Mouse (Mus musculus): ENCODE results near the gene Acaa1a. TPM values are rescaled to one million over a fixed set of nuclear protein-coding genes. Genes with fewer than 3 reads are reported as not detected.

The Acaa1a gene
- polyA plus RNA-seq, 1 experiment from 2014 or later: 101 TPM

DNA sequence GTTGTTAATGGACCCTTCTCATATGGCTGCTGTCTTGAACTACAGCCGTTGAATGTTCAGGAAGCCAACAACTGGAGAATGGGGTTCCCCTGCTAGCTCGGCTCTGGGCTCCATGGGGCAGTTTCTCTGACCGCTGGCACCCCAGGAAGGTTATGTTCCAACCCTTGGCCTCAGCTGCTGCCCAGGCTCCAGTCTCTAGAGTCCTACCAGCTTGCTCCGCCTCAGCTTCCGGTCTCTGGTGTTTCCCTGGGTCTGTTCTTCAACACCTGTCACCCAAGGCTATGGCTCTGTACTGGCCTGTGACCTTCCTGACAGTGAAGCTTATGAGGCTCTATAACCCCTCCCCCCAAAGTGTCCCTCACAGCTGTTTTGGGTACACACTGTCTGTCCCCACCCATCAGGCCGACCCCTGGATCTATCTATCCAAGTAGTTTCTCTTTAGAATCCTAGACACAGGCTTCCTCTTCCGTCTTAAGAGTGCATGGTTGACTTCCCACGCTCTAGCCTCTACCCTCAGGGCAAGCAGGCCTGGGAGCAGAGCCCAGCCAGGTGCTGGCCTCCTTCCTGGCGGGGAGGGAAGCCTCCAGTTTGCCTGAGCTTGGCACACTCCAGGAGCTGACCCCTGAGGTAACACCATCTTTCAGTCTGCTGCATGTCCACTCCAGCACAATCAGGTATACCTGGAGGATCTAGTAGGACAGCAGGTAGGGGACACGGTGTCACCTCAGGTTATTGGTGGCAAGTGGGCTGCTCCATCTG is 11.7 kb downstream of the Acaa1a start:
- Histone ChIP-seq H3K36me3 (replicated peaks; ENCODE audit: control insufficient read depth, insufficient read depth) (peaks cover 51% of the 10 kb centered on the region), H3K27me3 (ENCODE audit: control insufficient read depth, insufficient read depth, low read length) (no peaks in the 10 kb centered on the region), H3K4me2 (replicated peaks) (no peak overlapping the region), H3K4me1 (replicated peaks; ENCODE audit: control insufficient read depth, insufficient read depth, low read length) (no peaks in the 10 kb centered on the region), H3K9me3 (ENCODE audit: control insufficient read depth, low read length) (no peaks in the 10 kb centered on the region), H3K9ac (no peak overlapping the region), H3K4me3 (replicated peaks; ENCODE audit: low read length) (no peak overlapping the region), H3K27ac (no peak overlapping the region)
- no peak for DNase-seq (ENCODE audit: low spot score)
- WGBS: 94% methylated on average over 10 of the region's 10 CpGs
- ATAC-seq (ENCODE audit: low FRiP score): no peak

DNA sequence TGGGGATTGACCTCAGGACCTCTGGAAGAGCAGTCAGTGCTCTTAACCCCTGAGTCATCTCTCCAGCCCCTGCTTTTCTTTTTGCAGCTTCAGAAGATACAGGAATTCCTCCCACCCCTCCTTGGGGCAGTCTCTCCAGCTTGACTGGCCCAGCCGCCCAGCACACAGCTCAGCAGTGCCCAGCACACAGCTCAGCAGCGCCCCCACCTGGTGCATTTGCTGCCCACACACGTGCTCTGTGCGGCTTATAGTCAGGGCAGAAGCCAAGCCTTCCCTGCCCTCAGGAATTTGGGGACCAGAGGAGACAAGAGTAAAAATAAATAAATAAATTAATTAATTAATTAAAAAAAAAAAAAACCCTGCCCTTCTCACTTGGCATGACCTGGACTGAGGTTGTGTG is 12.6 kb downstream of the Acaa1a start:
- H3K9me3 ChIP-seq (ENCODE audit: control insufficient read depth, low read length): no peaks in the 10 kb centered on the region
- no peak overlapping the region for H3K4me2 ChIP-seq (replicated peaks)
- WGBS: 19% methylated on average over 4 of the region's 4 CpGs
- peaks cover 41% of the 10 kb centered on the region for H3K36me3 ChIP-seq (replicated peaks; ENCODE audit: control insufficient read depth, insufficient read depth)
- H3K4me3 ChIP-seq (replicated peaks; ENCODE audit: low read length): no peak overlapping the region
- no peak overlapping the region for H3K27ac ChIP-seq
- DNase-seq (ENCODE audit: low spot score) (peak; percentile 70), ATAC-seq (ENCODE audit: low FRiP score) (peak; percentile 69; the same call in 1 of the 2 replicates)
- no peaks in the 10 kb centered on the region for H3K27me3 ChIP-seq (ENCODE audit: control insufficient read depth, insufficient read depth, low read length)
- no peaks in the 10 kb centered on the region for H3K4me1 ChIP-seq (replicated peaks; ENCODE audit: control insufficient read depth, insufficient read depth, low read length)
- H3K9ac ChIP-seq: no peak overlapping the region

DNA sequence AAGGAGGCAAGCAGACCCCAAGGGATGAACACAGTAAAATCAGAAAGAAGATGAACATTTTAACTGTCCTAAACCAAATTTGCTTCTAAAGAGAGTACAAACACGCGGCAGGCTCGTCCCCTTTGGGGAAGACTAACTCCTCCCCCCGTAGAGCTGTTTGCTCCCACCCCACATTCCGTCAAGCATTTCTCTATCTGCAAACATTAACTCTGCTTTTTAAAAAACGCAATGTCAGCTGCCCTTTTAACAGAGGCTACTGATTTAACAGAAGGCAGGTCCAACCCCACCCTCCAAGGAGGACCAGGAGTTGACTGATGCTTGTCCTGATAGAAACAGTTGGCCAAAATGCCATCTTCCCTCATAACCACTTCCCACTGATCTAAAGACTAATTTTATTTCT is 14.4 kb downstream of the Acaa1a start:
- DNase-seq (ENCODE audit: low spot score): no peak
- peaks cover 25% of the 10 kb centered on the region for H3K36me3 ChIP-seq (replicated peaks; ENCODE audit: control insufficient read depth, insufficient read depth)
- no peak overlapping the region for H3K4me2 ChIP-seq (replicated peaks)
- no peaks in the 10 kb centered on the region for H3K4me1 ChIP-seq (replicated peaks; ENCODE audit: control insufficient read depth, insufficient read depth, low read length)
- 82% methylated on average over 6 of the region's 6 CpGs for WGBS
- H3K9ac ChIP-seq: no peak overlapping the region
- ATAC-seq (ENCODE audit: low FRiP score): no peak
- H3K27ac ChIP-seq: no peak overlapping the region
- no peaks in the 10 kb centered on the region for H3K9me3 ChIP-seq (ENCODE audit: control insufficient read depth, low read length)
- 0 out of 2 replicates have a peak, but pooled peaks cover 3% of the 10 kb centered on the region for H3K27me3 ChIP-seq (ENCODE audit: control insufficient read depth, insufficient read depth, low read length)
- H3K4me3 ChIP-seq (replicated peaks; ENCODE audit: low read length): no peak overlapping the region

DNA sequence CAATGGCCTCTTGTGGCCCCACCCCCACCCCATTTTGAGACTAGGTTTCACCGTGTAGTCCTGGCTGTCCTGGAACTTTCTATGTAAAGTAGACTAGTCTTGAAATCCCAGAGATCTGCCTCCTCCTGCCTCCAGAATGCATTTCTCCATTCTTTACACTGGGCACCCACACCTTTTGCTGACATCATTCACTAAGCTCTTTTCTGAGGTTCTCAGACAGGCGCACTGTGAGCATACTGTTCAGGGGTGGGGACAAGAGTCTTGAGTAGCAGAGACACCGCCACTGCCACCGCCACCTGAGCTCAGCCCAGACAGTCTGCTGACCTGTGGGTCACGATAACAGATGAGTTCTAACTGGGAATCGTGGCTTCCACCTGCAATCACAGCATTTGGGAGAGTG is 16.5 kb downstream of the Acaa1a start:
- DNase-seq (ENCODE audit: low spot score) (no peak), ATAC-seq (ENCODE audit: low FRiP score) (no peak)
- no peak overlapping the region for H3K27ac ChIP-seq

DNA sequence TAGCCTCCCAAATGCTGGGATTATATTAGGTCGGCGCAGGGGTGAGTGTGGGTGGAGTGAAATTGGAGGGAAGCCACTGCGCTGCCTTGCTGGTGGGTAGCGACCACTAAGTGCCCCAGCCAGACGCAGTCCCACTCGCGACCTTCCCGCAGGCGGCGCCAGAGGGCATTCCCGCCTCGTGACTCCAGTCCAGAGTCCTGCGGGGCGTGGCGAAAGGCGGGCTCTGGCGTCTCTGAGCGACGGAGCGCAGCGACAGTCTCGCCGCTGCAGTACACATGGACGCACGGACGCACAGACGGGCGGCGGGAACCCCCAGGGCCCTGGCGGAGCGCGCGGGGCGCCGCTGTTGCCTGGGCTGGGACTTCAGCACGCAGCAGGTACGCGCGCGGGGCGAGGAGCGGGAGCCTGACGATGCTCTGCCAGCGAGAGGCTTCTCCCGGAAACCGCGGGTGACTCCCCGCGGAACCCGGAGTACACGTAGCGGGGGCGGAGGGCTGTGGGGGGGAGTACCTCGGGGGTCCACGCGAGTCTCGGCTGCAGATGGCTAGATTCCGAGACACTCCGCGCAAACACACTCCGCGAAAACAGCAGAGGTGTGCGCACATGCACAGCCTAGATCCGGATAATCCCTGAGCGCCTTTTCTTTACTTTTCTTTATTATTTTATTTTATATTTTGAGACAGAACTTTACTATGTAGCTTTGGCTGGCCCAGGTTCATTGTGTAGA is 18.0 kb downstream of the Acaa1a start, which contains the start of gene Xylb:
Gene Xylb, plus strand, starts transcription at position 51 of the 727 bp plus-strand sequence.
- WGBS: 5% methylated on average over 49 of the region's 65 CpGs
- peak; percentile 85 for DNase-seq (ENCODE audit: low spot score)
- Histone ChIP-seq H3K27me3 (ENCODE audit: control insufficient read depth, insufficient read depth, low read length) (0 out of 2 replicates have a peak, but pooled peaks cover 3% of the 10 kb centered on the region), H3K36me3 (replicated peaks; ENCODE audit: control insufficient read depth, insufficient read depth) (no peaks in the 10 kb centered on the region), H3K4me3 (replicated peaks; ENCODE audit: low read length) (peak within 1 kb of the TSS; percentile 62), H3K4me2 (replicated peaks) (peak within 1 kb of the TSS; percentile 90), H3K9me3 (ENCODE audit: control insufficient read depth, low read length) (no peaks in the 10 kb centered on the region), H3K27ac (no peak within 1 kb of the TSS), H3K9ac (peak within 1 kb of the TSS; percentile 68), H3K4me1 (replicated peaks; ENCODE audit: control insufficient read depth, insufficient read depth, low read length) (no peaks in the 10 kb centered on the region)
- ATAC-seq (ENCODE audit: low FRiP score): peak; percentile 89

More for the DNA sequence above, 16.5 kb downstream of the Acaa1a start:
- Histone ChIP-seq H3K4me1 (replicated peaks; ENCODE audit: control insufficient read depth, insufficient read depth, low read length) (no peaks in the 10 kb centered on the region), H3K4me3 (replicated peaks; ENCODE audit: low read length) (no peak overlapping the region), H3K9me3 (ENCODE audit: control insufficient read depth, low read length) (no peaks in the 10 kb centered on the region), H3K27me3 (ENCODE audit: control insufficient read depth, insufficient read depth, low read length) (0 out of 2 replicates have a peak, but pooled peaks cover 3% of the 10 kb centered on the region), H3K4me2 (replicated peaks) (no peak overlapping the region), H3K36me3 (replicated peaks; ENCODE audit: control insufficient read depth, insufficient read depth) (peaks cover 11% of the 10 kb centered on the region), H3K9ac (no peak overlapping the region)
- WGBS: 76% methylated on average over 6 of the region's 6 CpGs

DNA sequence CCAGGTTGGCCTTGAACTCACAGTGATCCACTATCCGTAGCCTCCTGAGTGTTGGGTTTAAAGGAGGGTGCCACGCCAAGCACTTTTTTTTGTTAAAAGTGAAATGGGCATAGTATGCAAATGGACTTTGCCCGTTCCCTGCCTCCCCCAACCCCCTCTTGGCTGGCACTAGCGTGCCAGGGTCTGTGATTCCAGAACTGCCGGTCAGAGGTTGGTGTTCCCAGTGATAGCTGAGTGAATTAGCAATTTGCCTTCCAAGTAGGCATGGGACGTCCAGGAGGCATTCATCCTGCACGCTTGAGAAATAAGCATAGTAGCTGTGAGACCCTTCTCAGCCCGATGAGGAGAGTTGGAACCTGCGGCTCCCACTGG is 18.6 kb downstream of the Acaa1a start:
- ATAC-seq (ENCODE audit: low FRiP score): no peak
- 44% methylated on average over 9 of the region's 9 CpGs for WGBS

DNA sequence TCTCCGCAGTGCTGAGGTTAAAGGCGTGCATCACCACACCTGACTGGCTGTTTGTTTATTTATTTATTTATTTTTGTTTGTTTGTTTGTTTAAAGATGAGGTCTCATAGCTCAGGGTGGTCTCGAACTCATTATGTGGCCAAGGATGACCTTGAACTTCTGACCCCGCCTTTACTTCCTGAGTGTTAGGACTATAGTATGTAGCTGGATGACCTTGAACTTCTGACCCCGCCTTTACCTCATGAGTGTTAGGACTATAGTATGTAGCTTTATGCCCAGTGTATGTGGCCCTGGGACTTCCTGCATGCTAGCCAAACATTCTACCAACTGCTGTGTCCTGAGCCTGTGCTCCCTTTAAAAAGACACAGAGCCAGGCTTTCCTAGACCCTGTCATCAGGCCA is 21.9 kb downstream of the Acaa1a start:
- 97% methylated on average over 5 of the region's 5 CpGs for WGBS
- no peaks in the 10 kb centered on the region; the same call in 1 of the 2 replicates for H3K36me3 ChIP-seq (replicated peaks; ENCODE audit: control insufficient read depth, insufficient read depth)

More for the DNA sequence above, 18.6 kb downstream of the Acaa1a start:
- DNase-seq (ENCODE audit: low spot score): no peak
- Histone ChIP-seq H3K36me3 (replicated peaks; ENCODE audit: control insufficient read depth, insufficient read depth) (no peaks in the 10 kb centered on the region; the same call in 1 of the 2 replicates), H3K4me1 (replicated peaks; ENCODE audit: control insufficient read depth, insufficient read depth, low read length) (no peaks in the 10 kb centered on the region), H3K9ac (peak overlapping the region; percentile 68), H3K27me3 (ENCODE audit: control insufficient read depth, insufficient read depth, low read length) (0 out of 2 replicates have a peak, but pooled peaks cover 3% of the 10 kb centered on the region), H3K4me3 (replicated peaks; ENCODE audit: low read length) (peak overlapping the region; percentile 62), H3K4me2 (replicated peaks) (peak overlapping the region; percentile 90), H3K27ac (no peak overlapping the region), H3K9me3 (ENCODE audit: control insufficient read depth, low read length) (no peaks in the 10 kb centered on the region)

DNA sequence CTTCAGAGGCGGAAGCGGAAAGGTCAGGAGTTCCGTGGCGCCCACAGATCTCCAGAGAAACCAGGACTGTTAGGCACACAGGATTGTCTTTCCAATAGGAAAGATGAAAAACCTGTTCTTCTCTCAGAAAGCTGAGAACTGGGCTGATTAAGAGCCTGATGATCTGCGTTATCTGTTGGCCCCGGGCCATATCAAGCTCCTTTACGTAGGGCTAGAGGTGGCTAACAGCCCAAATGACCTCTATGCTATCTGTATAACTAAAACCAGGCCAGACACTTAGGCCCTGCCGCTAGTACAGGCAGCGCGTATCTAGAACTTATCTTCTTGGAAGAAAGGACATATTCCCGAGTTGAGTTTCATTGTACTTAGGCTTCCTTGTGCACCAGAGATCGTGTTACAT is 23.8 kb downstream of the Acaa1a start:
- Histone ChIP-seq H3K27me3 (ENCODE audit: control insufficient read depth, insufficient read depth, low read length) (0 out of 2 replicates have a peak, but pooled peaks cover 2% of the 10 kb centered on the region), H3K4me2 (replicated peaks) (no peak overlapping the region)
- DNase-seq (ENCODE audit: low spot score): no peak

More for the DNA sequence above, 21.9 kb downstream of the Acaa1a start:
- DNase-seq (ENCODE audit: low spot score) (no peak), ATAC-seq (ENCODE audit: low FRiP score) (no peak)
- H3K4me3 ChIP-seq (replicated peaks; ENCODE audit: low read length): no peak overlapping the region
- H3K27ac ChIP-seq: no peak overlapping the region
- H3K27me3 ChIP-seq (ENCODE audit: control insufficient read depth, insufficient read depth, low read length): 0 out of 2 replicates have a peak, but pooled peaks cover 3% of the 10 kb centered on the region
- no peak overlapping the region for H3K4me2 ChIP-seq (replicated peaks)
- H3K9me3 ChIP-seq (ENCODE audit: control insufficient read depth, low read length): no peaks in the 10 kb centered on the region
- H3K9ac ChIP-seq: no peak overlapping the region
- no peaks in the 10 kb centered on the region for H3K4me1 ChIP-seq (replicated peaks; ENCODE audit: control insufficient read depth, insufficient read depth, low read length)

DNA sequence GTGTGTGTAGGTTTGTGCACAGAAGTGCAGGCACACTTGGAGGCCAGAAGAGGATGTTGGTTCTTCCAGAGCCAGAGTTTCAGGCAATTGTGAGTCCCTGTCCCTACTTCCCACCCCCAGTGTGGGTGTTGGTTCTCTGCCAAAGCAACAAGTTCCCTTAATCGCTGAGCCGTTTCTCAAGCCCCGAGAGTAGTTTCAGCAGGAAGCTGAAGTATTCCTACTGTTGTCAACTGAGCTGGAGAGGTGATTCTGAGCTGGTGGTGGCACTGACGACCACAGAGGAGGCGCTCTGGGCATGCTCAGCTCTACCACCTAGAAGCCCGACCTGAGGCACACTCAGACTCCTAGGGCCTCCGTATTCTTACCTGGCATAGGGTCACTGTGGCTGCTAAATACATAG is 25.8 kb downstream of the Acaa1a start, which contains the start of gene Slc22a14:
Gene Slc22a14, minus strand, starts transcription at position 270 of the 400 bp plus-strand sequence.
- no peaks in the 10 kb centered on the region for H3K4me1 ChIP-seq (replicated peaks; ENCODE audit: control insufficient read depth, insufficient read depth, low read length)
- DNase-seq (ENCODE audit: low spot score) (no peak), ATAC-seq (ENCODE audit: low FRiP score) (no peak)
- no peak within 1 kb of the TSS for H3K27ac ChIP-seq
- H3K27me3 ChIP-seq (ENCODE audit: control insufficient read depth, insufficient read depth, low read length): no peaks in the 10 kb centered on the region
- no peak within 1 kb of the TSS for H3K4me3 ChIP-seq (replicated peaks; ENCODE audit: low read length)
- H3K36me3 ChIP-seq (replicated peaks; ENCODE audit: control insufficient read depth, insufficient read depth): no peaks in the 10 kb centered on the region; the same call in 1 of the 2 replicates
- no peak within 1 kb of the TSS for H3K4me2 ChIP-seq (replicated peaks)
- WGBS: 78% methylated on average over 7 of the region's 7 CpGs
- H3K9ac ChIP-seq: no peak within 1 kb of the TSS
- H3K9me3 ChIP-seq (ENCODE audit: control insufficient read depth, low read length): no peaks in the 10 kb centered on the region

More for the DNA sequence above, 23.8 kb downstream of the Acaa1a start:
- Histone ChIP-seq H3K4me1 (replicated peaks; ENCODE audit: control insufficient read depth, insufficient read depth, low read length) (no peaks in the 10 kb centered on the region), H3K4me3 (replicated peaks; ENCODE audit: low read length) (no peak overlapping the region), H3K36me3 (replicated peaks; ENCODE audit: control insufficient read depth, insufficient read depth) (no peaks in the 10 kb centered on the region; the same call in 1 of the 2 replicates), H3K9ac (no peak overlapping the region), H3K9me3 (ENCODE audit: control insufficient read depth, low read length) (no peaks in the 10 kb centered on the region), H3K27ac (no peak overlapping the region)
- WGBS: 91% methylated on average over 12 of the region's 12 CpGs
- no peak for ATAC-seq (ENCODE audit: low FRiP score)
